Mouse (Mus musculus): ENCODE data around the gene Vhl.

The Vhl gene

DNA sequence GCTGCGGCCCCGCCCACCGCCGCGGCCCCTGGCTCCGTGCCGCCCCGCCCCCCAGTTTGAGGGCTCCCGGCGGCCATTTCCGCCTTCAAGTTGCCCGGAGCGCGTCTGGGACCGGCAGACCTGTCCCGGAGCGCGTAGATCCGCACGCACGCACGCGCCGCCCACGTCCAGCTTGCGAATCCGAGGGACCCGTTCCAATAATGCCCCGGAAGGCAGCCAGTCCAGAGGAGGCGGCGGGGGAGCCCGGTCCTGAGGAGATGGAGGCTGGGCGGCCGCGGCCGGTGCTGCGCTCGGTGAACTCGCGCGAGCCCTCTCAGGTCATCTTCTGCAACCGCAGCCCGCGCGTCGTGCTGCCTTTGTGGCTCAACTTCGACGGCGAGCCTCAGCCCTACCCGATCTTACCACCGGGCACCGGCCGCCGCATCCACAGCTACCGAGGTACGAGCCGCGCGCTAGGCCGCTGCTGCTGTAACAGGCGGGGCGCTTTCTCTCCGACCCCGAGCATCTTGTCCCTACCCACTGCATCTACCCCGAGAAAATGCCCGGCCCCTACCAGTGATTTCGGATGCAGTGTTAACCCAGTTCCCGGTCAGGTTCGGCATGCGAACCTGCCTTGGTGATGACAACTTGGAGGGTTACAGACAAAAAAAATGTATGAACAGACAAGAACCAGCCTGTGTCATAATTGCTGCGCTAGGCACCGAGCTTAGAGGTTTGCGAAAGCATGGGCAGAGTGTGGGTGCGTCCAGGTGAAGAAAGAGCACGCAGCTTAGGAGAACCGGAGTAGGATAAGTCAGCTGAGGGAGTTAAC is at the start of gene Vhl:
TSS of gene Vhl (plus strand) at position 19 of the 811 bp plus-strand sequence.
- DNase-seq (ENCODE audit: low read depth, low spot score): no peak

DNA sequence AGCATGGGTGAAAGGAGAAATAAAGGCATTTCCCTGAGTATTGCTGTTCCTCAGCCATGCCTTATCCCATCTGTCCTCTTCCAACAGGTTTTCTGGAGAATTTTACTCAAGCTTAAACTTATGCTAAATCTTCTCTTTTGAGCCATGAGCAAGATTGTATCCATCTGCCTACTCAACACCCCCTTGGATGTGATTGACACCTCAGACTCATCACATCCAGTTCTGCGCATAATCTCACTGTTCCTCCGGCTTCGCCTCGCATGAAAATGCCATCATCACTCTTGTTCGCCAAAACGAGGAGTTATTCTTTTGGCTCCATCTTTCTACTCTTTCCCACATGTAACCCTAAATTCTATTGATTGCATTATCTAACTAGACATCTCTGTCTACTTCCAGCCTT is 47.7 kb upstream of the Vhl start:
- peak; percentile 87 for DNase-seq (ENCODE audit: low read depth, low spot score)

DNA sequence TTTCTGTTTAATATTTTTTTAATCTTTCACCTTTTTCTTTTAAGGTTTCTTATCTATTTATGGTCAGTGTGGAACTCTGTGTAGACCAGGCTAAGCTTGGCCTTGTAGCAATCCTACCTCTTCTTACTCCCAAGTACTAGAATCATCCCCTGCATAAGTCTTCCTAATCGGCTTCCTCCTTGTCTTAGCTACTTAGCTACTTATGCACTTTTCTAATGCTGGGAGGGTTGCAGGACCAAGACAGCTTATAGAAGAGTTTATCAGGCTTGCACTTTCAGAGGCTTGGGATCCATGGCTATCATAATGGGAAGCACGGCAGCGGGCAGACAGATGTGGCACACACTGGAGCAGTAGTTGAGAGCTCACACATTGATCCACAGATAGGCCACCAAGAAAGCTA is 44.5 kb upstream of the Vhl start:
- DNase-seq (ENCODE audit: low read depth, low spot score): no peak

DNA sequence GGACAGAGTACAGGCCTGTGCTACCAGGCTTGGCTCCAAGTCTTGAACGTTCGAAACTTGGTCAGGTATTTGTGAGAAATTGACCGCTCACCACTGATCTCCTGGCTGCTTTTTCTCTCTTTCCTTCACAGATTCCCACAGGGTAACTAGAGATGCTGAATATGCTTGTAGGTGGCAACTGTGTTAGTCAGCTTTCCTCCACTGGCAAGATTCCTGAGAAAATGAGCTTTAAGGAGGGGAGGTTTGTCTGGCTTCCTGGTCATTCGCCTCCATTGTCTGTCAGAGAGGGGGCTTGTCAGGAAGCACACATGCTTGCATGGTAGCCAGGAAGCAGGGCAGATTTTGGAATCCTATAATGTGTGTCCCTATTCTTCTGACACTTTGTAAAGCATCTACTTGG is 40.7 kb upstream of the Vhl start:
- no peak for DNase-seq (ENCODE audit: low read depth, low spot score)

DNA sequence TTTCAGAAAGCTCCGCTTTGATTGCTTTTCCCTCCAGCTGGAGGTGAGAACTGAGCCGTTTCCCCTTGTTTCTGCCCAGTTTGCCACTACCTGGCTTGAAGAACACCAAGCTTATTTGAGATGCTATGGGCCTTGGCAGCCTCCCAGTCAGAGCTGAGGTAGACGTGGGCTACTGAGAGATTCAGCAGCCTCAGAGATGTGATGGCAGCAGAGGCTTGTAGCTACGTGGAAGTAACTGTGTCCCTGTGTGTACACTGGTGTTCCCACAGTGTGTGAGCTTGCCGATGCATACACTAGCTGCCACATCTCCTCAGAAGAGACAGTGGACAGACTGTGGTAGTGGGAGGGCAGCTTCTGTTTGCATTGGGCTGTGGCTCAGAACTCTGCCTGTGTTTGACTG is 38.7 kb upstream of the Vhl start:
- peak; percentile 58 for DNase-seq (ENCODE audit: low read depth, low spot score)

DNA sequence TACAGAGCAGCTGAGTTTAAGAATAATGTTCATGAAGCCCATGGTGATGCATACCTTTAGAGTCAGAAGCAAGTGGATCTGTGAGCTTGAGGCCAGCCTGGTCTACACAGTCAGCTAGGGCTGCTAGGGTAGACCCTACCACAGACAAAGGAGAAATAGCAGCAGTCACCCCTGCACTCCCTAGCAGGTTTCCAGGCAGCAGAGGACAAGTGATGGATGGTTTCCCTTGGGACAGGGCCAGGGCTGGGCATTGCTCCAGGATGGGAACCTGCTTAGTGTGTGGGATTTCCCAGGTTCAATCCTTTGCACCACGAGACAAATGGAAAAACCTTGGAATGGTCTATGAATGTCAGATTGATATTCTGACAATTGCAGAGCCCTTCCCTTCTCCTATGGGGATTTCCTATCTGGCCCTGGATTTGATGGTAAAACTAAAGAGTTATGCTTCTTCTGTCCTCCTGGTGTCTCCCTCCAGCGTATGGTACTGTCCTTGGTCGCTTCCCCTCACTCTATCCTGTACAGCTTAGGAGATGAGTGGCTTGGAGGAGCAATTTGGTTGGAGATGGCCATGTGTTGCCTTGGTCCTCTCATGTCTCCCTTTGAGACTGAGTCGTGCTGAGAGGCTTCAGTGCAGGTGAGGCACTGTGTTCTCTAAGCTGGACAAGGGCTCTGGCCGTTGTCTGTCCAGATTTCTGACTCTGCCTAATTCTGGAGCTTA is 37.1 kb upstream of the Vhl start:
- no peak for DNase-seq (ENCODE audit: low read depth, low spot score)

DNA sequence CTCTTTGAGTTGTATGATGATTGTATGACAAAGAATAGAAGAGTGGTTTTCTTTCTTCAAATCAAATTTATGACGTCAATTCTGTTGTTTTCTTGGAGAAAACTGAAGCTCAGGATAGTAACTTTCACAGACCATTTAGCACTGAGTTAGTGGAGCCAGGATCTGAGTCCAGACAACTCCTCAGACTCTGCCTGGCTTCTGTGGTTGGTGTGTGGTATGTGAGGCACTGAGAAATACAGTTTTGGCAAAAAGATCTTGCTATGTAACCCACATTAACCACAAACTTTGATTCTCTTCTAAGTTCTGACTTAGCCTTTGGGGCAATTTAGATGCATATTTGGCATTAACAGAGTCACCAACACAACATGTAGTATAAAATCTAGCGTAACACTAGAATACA is 31.1 kb upstream of the Vhl start:
- DNase-seq (ENCODE audit: low read depth, low spot score): no peak

DNA sequence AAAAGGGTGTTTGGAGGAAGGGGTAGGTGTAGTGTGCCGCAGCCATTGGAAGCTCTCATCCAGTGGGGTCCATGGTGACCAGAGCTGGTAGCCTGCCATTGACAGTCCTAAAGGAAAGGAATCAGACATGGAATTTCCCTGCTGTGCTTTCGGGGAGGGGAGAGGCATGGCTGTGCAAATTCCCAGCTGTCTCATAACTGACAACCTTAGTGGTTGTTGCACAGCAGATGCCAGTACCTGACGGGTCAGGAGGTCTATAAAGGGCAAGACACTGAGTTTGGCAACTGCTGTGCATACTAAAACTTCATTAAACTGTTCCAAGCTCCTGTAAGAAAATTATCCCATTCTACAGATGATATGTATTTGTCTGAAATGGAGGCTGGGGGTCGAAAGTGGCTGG is 25.8 kb upstream of the Vhl start:
- no peak for DNase-seq (ENCODE audit: low read depth, low spot score)

DNA sequence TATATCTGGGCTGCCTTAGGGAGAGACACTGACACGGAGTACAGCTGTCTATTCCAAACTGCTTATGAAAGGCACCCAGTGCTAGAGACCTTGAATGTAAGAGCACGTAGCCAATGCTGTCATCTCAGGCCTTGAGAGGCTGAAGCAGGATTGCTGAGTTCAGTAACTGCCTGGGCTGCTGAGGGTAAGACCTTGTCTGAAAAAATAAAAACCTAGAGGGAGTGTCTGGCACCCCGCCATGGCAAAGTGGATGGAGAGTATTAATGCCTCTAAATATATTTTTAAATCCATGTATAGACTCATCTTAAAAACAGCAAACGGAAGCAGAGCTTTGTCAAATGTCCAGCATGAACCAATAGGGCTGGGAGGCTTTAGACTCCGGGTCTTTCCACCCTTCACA is 23.9 kb upstream of the Vhl start:
- DNase-seq (ENCODE audit: low read depth, low spot score): no peak

DNA sequence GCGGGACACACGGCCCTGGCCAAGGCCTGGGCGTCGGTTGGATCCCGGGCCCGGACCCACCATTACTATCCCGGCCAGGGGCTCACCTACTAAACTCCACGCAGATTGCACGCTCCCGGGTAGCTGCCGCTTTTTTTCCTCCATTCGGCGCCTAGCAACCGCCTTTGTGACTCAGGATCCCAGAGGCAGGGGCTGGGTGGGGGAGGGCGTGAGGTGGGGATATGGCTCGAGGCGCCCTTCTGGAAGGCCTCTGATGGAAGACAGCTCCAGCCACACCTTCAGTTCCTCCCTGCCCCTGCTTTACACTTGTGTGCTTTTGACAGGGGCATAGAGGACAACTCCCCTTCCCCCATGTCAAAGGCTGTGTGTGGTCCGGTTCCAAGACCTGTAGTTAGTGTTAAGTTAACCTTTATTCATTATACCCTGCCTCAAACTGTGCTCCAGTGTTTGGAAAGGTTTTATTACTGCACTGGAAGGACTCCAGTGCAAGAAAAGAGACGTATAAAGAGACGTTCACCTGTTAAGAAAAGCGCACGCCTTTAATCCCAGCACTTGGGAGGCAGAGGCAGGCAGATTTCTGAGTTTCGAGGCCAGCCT is 23.1 kb upstream of the Vhl start, which contains the start of gene Fancd2os:
TSS of gene Fancd2os (minus strand) at position 173 of the 597 bp plus-strand sequence.
- no peak for DNase-seq (ENCODE audit: low read depth, low spot score)

DNA sequence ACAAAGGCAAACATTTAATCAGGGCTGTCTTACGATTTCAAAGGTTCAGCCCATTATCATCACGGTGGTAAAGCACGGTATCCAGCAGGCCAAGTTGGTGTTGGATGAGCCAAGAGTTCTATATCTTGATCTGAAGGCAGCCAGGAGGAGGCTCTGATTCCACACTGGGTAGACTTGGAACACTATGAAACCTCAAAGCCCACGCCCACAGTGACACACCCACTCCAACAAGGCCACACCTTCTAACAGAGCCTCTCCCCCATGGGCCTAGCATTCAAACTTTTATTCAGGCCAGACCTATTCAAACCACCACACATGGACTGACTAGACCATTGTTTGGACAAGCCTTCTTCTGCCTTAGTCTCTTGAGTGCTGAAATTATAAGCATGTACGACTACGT is 20.9 kb upstream of the Vhl start:
- no peak for DNase-seq (ENCODE audit: low read depth, low spot score)

DNA sequence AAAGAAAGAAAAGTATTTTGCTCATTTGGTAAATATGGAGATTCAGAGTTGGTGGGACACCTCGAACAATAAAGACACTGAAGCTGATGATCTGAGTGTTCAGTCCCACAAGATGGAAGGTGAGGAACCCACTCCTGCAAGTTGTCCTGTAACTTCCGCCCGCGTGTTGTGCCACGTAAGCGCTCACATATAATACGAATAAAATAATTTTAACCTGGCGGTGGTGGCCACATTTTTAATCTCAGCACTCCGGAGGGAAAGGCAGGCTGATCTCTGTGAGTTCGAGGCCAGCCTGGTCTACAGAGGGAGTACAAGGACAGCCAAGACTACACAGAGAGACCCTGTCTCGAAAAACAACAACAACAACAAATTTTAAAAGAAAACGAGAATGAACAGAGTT is 19.8 kb upstream of the Vhl start:
- no peak for DNase-seq (ENCODE audit: low read depth, low spot score)

DNA sequence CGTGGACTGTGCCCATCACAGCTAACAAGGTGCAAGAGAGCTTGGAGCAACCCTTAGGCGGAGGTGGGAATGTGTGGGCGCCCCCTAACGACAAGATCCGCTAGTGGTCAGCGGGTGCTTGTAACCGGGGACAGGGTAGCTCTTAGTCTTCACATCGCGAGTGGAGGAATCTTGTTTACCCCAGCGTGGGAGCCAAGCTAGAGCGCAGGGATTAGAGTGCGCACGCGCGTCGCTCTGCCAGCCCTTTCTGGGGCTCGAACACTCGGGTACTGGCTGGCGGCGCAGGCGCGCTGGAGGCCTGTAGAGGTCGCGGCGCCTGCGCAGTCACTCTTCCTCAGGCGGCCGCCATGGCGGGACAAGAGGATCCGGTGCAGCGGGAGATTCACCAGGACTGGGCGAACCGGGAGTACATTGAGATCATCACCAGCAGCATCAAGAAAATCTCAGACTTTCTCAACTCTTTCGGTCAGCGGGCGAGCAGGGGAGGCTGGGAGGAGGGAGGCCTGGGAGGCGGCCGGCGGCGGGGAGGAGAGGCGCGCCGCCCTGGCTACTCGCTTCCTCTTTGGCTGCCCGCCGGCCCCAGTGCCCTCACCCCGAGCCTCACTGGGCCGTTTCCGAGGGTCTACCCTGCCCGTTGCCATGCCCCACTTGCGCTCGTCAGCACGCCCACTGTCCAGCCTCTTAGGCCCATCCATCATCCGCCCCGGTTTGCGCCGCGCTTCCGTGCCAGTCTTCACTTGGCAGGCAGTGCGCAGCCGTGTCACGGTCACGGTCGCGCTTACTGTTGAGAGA is 19.1 kb upstream of the Vhl start, which contains the start of gene Brk1:
TSS of gene Brk1 (plus strand) at position 341 of the 792 bp plus-strand sequence.
- DNase-seq (ENCODE audit: low read depth, low spot score): peak; percentile 87

DNA sequence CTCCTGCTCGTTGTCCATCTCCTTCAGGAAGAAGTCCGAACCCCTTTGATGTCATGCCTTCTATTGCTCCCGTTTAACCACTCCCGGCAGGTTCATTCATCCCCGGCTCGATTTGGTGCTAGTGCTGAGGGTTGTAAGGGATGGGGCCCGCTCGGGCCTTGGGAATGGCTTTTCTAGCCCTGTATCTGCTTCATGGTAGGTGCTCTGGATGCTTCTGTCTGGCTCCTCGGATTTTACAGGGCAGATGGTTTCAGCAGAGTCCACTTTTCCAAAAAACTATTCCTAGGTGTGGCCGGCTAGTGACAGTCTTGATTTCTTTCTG is 18.6 kb upstream of the Vhl start:
- no peak for DNase-seq (ENCODE audit: low read depth, low spot score)

DNA sequence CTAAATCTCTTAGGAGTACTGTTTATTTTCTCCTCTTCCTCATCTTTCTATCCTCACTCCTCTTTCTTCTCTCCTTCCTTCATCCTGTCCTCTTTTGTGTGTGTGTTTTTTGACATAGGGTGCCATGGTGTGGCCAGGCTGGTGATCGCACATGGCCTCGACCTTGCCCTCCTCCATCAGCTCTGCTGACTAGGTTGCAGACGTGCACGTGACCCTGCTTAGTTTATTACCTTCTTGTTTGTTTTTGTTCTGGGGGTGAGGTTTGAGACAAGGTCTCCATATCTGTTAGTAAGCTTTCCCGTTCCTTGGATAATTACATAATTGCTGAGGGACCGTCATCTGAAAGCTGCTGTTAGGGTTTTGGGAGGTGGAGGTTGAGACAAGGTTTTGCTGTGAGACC is 14.9 kb upstream of the Vhl start:
- DNase-seq (ENCODE audit: low read depth, low spot score): no peak

DNA sequence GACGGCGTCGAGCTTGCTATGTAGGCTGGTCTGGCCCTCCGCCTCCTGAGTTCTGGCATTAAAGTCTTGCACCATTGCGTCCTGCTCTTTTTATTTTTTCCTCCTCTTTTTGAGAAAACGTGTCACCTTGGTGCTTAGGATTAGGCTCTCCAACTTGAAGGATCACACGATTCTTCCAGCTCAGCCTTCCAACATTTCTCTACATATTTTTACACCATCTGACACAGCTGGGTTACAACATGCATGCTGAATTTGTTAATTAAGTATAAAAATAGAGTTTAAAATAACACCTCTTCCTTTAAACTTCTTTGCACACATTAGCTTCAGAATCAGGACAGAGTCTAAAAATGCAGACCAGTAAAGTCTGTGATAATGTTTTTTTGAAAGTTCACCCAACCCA is 14.5 kb upstream of the Vhl start:
- peak; percentile 84 for DNase-seq (ENCODE audit: low read depth, low spot score)

DNA sequence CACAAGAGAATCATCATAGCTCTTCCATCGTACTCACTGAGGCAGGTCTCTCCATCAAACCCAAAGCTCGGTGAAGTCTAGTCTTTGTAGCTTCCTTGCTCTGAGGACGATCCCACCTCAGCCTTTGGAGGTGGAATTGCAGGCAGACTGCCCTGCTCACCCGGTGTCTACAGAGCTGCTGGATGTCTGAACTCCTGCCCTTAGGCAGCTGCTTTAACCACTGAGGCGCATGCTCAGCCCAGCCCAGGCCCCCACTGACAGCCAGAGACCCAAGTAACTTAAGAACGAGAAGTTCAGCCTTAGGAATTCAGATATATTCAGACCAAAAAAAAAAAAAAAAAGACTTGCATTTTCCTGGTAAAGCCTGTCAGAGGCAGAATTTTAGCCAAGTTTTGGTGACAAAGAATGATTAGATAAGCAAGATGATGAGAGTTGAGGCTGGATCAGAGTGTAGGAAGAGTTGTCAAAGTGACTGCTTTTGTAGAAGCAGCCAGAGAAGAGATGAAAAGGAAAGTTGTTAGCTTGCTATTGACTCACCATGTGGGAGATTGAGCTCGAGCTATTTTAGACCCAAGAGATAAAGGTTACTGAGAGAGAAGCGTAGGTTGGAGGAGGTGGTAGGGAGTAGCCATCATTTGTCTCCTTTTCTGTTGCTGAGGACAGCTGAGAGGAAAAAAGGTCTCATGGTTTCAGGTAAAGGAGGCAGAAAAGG is 11.3 kb upstream of the Vhl start:
- DNase-seq (ENCODE audit: low read depth, low spot score): peak; percentile 93

DNA sequence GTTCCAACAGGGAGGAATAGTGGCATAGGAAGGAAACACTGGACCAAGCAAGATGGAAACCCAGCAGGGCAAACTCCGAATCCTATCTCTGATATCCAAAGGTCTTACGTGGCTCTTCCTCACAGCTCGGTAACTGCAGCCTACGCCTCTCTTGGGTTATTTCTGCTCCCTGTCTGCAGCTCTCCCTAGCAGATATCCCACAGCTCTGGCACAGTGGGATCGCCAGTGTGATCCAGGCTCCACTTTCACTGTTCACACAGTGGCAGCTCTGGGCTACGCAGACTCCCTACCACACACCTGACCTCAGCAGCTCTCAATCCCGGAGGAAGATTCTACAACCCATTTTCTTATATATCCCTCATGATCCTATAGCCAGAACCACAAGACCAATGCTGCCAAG is 9.6 kb upstream of the Vhl start:
- peak; percentile 55 for DNase-seq (ENCODE audit: low read depth, low spot score)

DNA sequence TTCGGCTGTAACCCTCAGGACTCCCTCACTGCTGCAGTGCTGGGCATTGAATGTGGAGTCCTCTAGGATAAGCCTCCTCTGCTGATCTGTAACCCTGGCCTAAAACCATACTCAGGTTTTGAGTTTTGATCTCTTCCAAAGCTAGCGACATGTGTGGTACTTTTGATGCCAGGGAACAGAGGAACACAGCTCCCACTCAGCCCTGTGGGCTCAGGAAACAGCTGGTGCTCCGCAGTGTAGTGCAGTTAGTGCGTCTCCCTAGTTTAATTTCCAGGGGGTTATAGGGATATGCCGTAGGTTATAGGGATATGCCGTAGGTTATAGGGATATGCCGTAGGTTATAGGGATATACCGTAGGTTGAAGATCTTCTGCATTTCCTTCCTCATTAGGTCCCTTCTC is 8.8 kb upstream of the Vhl start:
- DNase-seq (ENCODE audit: low read depth, low spot score): peak; percentile 70

DNA sequence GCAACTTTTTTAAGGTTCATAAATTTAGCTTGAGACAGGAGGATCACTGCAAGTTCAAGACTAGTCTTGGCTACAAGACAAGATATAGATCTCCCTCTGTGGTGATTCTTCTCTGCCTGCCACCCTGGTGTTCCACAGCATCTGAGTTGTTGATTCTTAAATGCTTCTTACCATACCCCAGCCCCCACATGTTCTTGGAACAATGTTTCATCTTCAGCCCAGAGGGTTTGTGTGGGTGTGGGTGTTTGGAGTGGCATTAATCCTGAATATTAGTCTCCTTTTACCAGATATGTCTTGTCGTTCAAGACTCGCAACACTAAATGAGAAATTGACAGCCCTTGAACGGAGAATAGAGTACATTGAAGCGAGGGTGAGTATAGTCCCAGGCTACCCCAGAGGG is 8.3 kb upstream of the Vhl start:
- no peak for DNase-seq (ENCODE audit: low read depth, low spot score)

DNA sequence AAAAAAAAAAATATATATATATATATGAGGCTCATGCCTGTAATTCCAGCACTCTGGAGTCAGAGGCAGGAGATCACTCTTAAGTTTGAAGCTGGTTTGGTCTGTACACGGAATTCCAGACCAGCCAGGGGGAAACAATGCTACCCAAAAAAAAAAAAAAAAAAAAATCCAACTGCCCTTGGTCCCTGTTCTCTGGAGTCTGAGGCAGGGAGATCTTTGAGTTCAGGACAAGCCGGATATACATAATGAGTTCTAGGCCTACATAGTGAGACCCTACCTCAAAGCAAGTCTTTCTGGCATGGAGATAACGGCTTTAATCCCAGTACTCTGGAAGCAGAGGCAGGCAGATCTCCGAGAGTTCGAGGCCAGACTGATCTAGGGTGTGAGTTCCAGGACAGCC is 373 bp upstream of the Vhl start:
- DNase-seq (ENCODE audit: low read depth, low spot score): no peak

Data from telencephalon, adult 2 months (tissue).